ENCODE assay signal across 30 mouse cellular contexts in the genomic region with DNA sequence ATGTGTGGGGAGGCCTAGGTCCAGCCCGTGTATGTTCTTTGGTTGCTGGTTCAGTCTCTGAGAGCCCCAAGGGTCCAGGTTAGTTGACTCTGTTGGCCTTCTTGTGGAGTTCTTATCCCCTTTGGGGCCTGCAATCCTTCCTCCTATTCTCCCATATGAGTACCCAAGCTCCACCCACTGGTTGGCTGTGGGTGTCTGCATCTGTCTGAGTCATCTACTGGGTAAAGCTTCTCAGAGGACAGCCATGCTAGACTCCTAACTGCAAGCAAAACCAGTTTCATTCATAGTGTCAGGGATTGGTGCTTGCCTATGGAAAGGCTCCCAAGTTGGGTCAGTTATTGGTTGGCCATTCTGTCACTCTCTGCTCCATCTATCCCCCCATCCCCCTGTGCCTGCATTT. TPM values are rescaled to one million over a fixed set of nuclear protein-coding genes. Genes with fewer than 3 reads are reported as not detected.
"Had no signal": no experiment of that assay in that cellular context is flagged by ENCODE, and none has a peak within 500 bp of the region (broad histone marks: within the 10 kb centered on the region; RNA-seq: fewer than 3 reads in every experiment).

No protein-coding gene starts in this region.

- ATAC-seq: liver, embryonic 12.5 days; liver, postnatal 0 days; lung, postnatal 0 days; midbrain, embryonic 13.5 days; midbrain, embryonic 15.5 days; midbrain, embryonic 16.5 days had no signal

- H3K4me1 ChIP-seq: limb, embryonic 10.5 days; limb, embryonic 12.5 days; limb, embryonic 13.5 days; limb, embryonic 15.5 days; liver, embryonic 12.5 days; liver, embryonic 13.5 days; liver, embryonic 15.5 days; lung, embryonic 15.5 days; megakaryocyte, embryonic 14.5 days had no signal

- H3K36me3 ChIP-seq: limb, embryonic 10.5 days; limb, embryonic 12.5 days; limb, embryonic 13.5 days; limb, embryonic 15.5 days; liver, embryonic 12.5 days; liver, embryonic 13.5 days; liver, embryonic 15.5 days; lung, embryonic 15.5 days had no signal

- H3K9me3 ChIP-seq: limb, embryonic 10.5 days; limb, embryonic 15.5 days; liver, embryonic 15.5 days; lung, embryonic 15.5 days; midbrain, embryonic 12.5 days; midbrain, embryonic 13.5 days; midbrain, embryonic 15.5 days had no signal

- DNase-seq: left cerebral cortex, postnatal 4 days; liver; liver, embryonic 13.5 days; liver, postnatal 0 days; lung, adult 18-20 months; lung, adult 2 months; lung, embryonic 14.5 days; lung, postnatal 10 days; lung, postnatal 14 days; lung, postnatal 36 days; lung, postnatal 4 days had no signal

- H3K9ac ChIP-seq: limb, embryonic 12.5 days; limb, embryonic 13.5 days; limb, embryonic 15.5 days; liver, embryonic 12.5 days; liver, embryonic 13.5 days; liver, embryonic 14.5 days; liver, embryonic 15.5 days; liver, postnatal 0 days; lung, embryonic 14.5 days; lung, embryonic 15.5 days; midbrain, embryonic 12.5 days; midbrain, embryonic 13.5 days; midbrain, embryonic 15.5 days had no signal

- H3K4me2 ChIP-seq: limb, embryonic 12.5 days; limb, embryonic 13.5 days; limb, embryonic 15.5 days; liver, embryonic 11.5 days; liver, embryonic 12.5 days; liver, embryonic 13.5 days; liver, embryonic 15.5 days; lung, embryonic 14.5 days; lung, embryonic 15.5 days; midbrain, embryonic 12.5 days; midbrain, embryonic 13.5 days; midbrain, embryonic 15.5 days had no signal

- H3K4me3 ChIP-seq: left cerebral cortex, adult 2 months; limb, embryonic 10.5 days; limb, embryonic 12.5 days; limb, embryonic 13.5 days; limb, embryonic 15.5 days; liver, embryonic 12.5 days; liver, embryonic 13.5 days; liver, embryonic 15.5 days; lung, embryonic 15.5 days; megakaryocyte, embryonic 14.5 days; midbrain, embryonic 10.5 days; midbrain, embryonic 12.5 days; midbrain, embryonic 13.5 days; midbrain, embryonic 15.5 days; myocyte had no signal

- H3K27ac ChIP-seq: left cerebral cortex, adult 2 months; limb, embryonic 10.5 days; limb, embryonic 12.5 days; limb, embryonic 13.5 days; limb, embryonic 15.5 days; liver, embryonic 12.5 days; liver, embryonic 13.5 days; liver, embryonic 14.5 days; liver, embryonic 15.5 days; lung, embryonic 15.5 days; macrophage; midbrain, embryonic 10.5 days; midbrain, embryonic 12.5 days; midbrain, embryonic 13.5 days; midbrain, embryonic 15.5 days had no signal

- H3K27me3 ChIP-seq: limb, embryonic 12.5 days; limb, embryonic 13.5 days; limb, embryonic 15.5 days; liver, embryonic 12.5 days; liver, embryonic 13.5 days; liver, embryonic 15.5 days; lung, embryonic 15.5 days; megakaryocyte, embryonic 14.5 days; midbrain, embryonic 12.5 days; midbrain, embryonic 13.5 days; midbrain, embryonic 15.5 days had no signal

RNA-seq across cellular contexts. Expression of a gene that starts 29.8 kb away (rescaled TPM):
- polyA plus RNA-seq: liver, postnatal 0 days; macrophage; myocyte had no signal
